Mouse (Mus musculus): ENCODE measurements around the gene Gsta1. TPM values are rescaled to one million over a fixed set of nuclear protein-coding genes. Genes with fewer than 3 reads are reported as not detected.

Gsta1 gene
- polyA plus RNA-seq (2014; fragmentation: Illumina TruSeq; extraction: RNeasy Lipid Tissue Mini Kit (QIAGEN cat#74804)) = not detected

GRCm38 (mm10) chr9:78230461-78230860 is at the start of gene Gsta1:
Gene Gsta1, plus strand, starts transcription at chr9:78230656.

DNA sequence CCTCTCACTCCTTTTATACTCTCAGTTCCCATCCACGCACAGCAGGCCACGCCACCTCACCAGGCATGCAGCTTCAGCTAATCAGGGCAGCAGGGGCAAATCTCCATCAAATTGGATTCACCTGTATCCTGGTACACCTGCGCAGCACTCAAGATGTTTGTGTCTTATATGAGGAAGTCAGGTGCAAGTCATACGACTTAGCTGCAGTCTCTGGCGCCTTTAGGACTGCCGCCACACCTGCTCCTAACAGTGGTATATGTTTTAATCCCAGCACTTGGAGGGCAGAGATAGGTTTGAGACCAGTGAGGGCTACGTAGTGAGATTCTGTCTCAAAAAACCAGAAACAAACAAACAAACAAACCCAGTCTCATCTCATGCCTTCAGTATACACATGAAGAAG is 48.0 kb upstream of the Gsta1 start, which contains the start of gene Gsta4:
Gene Gsta4, plus strand, starts transcription at position 301 of the 400 bp plus-strand sequence.

DNA sequence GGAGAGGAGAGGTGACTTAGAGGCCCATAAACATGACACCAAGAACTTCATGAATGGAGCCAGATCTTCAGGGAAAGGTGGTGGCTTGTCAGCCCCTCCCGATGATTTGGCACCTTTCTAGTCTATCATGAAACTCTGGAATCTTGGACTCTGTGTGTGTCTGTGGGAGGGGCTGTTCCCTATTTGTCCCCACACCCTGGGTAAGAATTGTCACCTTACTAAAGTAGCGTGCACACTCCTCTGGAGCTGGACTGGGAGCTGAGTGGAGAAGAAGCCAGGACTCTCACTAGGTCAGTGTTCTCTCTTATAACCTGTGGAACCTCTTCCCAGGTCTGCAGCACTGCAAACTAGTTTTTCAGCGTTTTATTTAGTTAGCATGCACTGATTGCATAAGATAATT is 26.5 kb downstream of the Gsta1 start, which contains the start of gene Gm3776:
Gene Gm3776, plus strand, starts transcription at position 216 of the 400 bp plus-strand sequence.

GRCm38 (mm10) chr9:78289723-78290122 is 59.3 kb downstream of the Gsta1 start, which contains the start of gene Gm10639:
Gene Gm10639, plus strand, starts transcription at chr9:78289923.

Other genes with a start within 250 kb of the Gsta1 start
- gene Gcm1, start 178.7 kb upstream of the Gsta1 start, polyA plus RNA-seq (2014; fragmentation: Illumina TruSeq; extraction: RNeasy Lipid Tissue Mini Kit (QIAGEN cat#74804)) = not detected
- gene Fbxo9, start 121.6 kb upstream of the Gsta1 start, polyA plus RNA-seq (2014; fragmentation: Illumina TruSeq; extraction: RNeasy Lipid Tissue Mini Kit (QIAGEN cat#74804)) = 26.5 TPM
- 30.3 TPM for gene Ick, start 121.5 kb upstream of the Gsta1 start, polyA plus RNA-seq (2014; fragmentation: Illumina TruSeq; extraction: RNeasy Lipid Tissue Mini Kit (QIAGEN cat#74804))
- gene Gsta4, start 47.9 kb upstream of the Gsta1 start, polyA plus RNA-seq (2014; fragmentation: Illumina TruSeq; extraction: RNeasy Lipid Tissue Mini Kit (QIAGEN cat#74804)) = 42.8 TPM
- not detected for gene Gm3776, start 26.5 kb downstream of the Gsta1 start, polyA plus RNA-seq (2014; fragmentation: Illumina TruSeq; extraction: RNeasy Lipid Tissue Mini Kit (QIAGEN cat#74804))
- gene Gm10639, start 59.3 kb downstream of the Gsta1 start, polyA plus RNA-seq (2014; fragmentation: Illumina TruSeq; extraction: RNeasy Lipid Tissue Mini Kit (QIAGEN cat#74804)) = not detected
- 49.9 TPM for gene Omt2a, start 84.1 kb downstream of the Gsta1 start, polyA plus RNA-seq (2014; fragmentation: Illumina TruSeq; extraction: RNeasy Lipid Tissue Mini Kit (QIAGEN cat#74804))
- 111 TPM for gene Omt2b, start 96.9 kb downstream of the Gsta1 start, polyA plus RNA-seq (2014; fragmentation: Illumina TruSeq; extraction: RNeasy Lipid Tissue Mini Kit (QIAGEN cat#74804))
- gene Gsta2, start 125.1 kb downstream of the Gsta1 start, polyA plus RNA-seq (2014; fragmentation: Illumina TruSeq; extraction: RNeasy Lipid Tissue Mini Kit (QIAGEN cat#74804)) = 29.7 TPM
- gene Dppa5a, start 137.5 kb downstream of the Gsta1 start, polyA plus RNA-seq (2014; fragmentation: Illumina TruSeq; extraction: RNeasy Lipid Tissue Mini Kit (QIAGEN cat#74804)) = 2.8 TPM
- 21.6 TPM for gene Ooep, start 148.1 kb downstream of the Gsta1 start, polyA plus RNA-seq (2014; fragmentation: Illumina TruSeq; extraction: RNeasy Lipid Tissue Mini Kit (QIAGEN cat#74804))
- gene Ddx43, start 165.1 kb downstream of the Gsta1 start, polyA plus RNA-seq (2014; fragmentation: Illumina TruSeq; extraction: RNeasy Lipid Tissue Mini Kit (QIAGEN cat#74804)) = 0.20 TPM
- gene Cgas, start 212.6 kb downstream of the Gsta1 start, polyA plus RNA-seq (2014; fragmentation: Illumina TruSeq; extraction: RNeasy Lipid Tissue Mini Kit (QIAGEN cat#74804)) = 5.2 TPM
- 14.9 TPM for gene Mto1, start 217.6 kb downstream of the Gsta1 start, polyA plus RNA-seq (2014; fragmentation: Illumina TruSeq; extraction: RNeasy Lipid Tissue Mini Kit (QIAGEN cat#74804))
- gene Gm17324, start 218.1 kb downstream of the Gsta1 start, polyA plus RNA-seq (2014; fragmentation: Illumina TruSeq; extraction: RNeasy Lipid Tissue Mini Kit (QIAGEN cat#74804)) = not detected